Mouse (Mus musculus) hindbrain, embryonic 14.5 days (tissue): ENCODE data around the gene Spata1. TPM values are rescaled to one million over a fixed set of nuclear protein-coding genes. Genes with fewer than 3 reads are reported as not detected.

Experiments used
- polyA plus RNA-seq: library from polyadenylated mRNA; unstranded; fragments of >200 nt; fragmentation: Nextera tagmentation; extraction: Ambion mirVana; gene quantifications from 2 replicates; pipeline ENCODE4 v1.2.1, GENCODE M21; 2014

The Spata1 gene
- polyA plus RNA-seq, 1 experiment from 2014 or later: 6.0 TPM

Other genes with a start within 250 kb of the Spata1 start
- gene Ssx2ip, start 95.1 kb downstream of the Spata1 start, polyA plus RNA-seq: 16.8 and 20.5 TPM in 2 replicates
- gene Ctbs, start 50.0 kb downstream of the Spata1 start, polyA plus RNA-seq: 4.7 and 6.4 TPM in 2 replicates
- gene Gng5, start 54 bp upstream of the Spata1 start, polyA plus RNA-seq: 339 and 421 TPM in 2 replicates
- gene Rpf1, start 21.7 kb upstream of the Spata1 start, polyA plus RNA-seq: 35.4 and 40.7 TPM in 2 replicates
- not detected in 2 replicates for gene Uox, start 70.7 kb upstream of the Spata1 start, polyA plus RNA-seq
- gene Dnase2b, start 115.8 kb upstream of the Spata1 start, polyA plus RNA-seq: not detected in 2 replicates
- not detected in 2 replicates for gene 4930503B20Rik, start 151.6 kb upstream of the Spata1 start, polyA plus RNA-seq
- 0.24 and 0.50 TPM in 2 replicates for gene Samd13, start 185.8 kb upstream of the Spata1 start, polyA plus RNA-seq